Mouse (Mus musculus) MEL (cell line): ENCODE measurements at regions not wholly inside any gene's neighbourhood (a gene's known extent, or its start where the extent isn't known, plus 50 kb on each side); places are given as distances from the start of the nearest gene placed in this dataset.

Experiments used
- DNase-seq: peaks from one replicate; pipeline ENCODE4 v3.0.0; 2011; ENCODE audit warnings: low read depth, low spot score
- H3K27ac ChIP-seq: 2 replicates; pipeline ENCODE4 v1.5.1; 2012; ENCODE audit warnings: low read depth, mild to moderate bottlenecking, control low read depth, low read length, moderate library complexity; ENCODE audit not compliant: control insufficient read depth
- H3K27me3 ChIP-seq, 2 experiments: fragments of 150-350 bp in 1 of 2; sonication (generic) in 1 of 2; 2 replicates each; pipeline ENCODE4 v1.6.1; 2012; ENCODE audit warnings: low read length in 2 of 2, mild to moderate bottlenecking in 2 of 2, improper control_type of control experiment in 1 of 2, moderate library complexity in 1 of 2; ENCODE audit not compliant: insufficient read depth in 2 of 2, control insufficient read depth in 1 of 2
- H3K36me3 ChIP-seq, 2 experiments: 2 replicates each; pipeline ENCODE4 v1.6.1; 2012 to 2014; ENCODE audit warnings: low read length in 2 of 2, improper control_type of control experiment in 1 of 2, inconsistent platforms in 1 of 2, mild to moderate bottlenecking in 1 of 2; ENCODE audit not compliant: insufficient read depth in 2 of 2, control insufficient read depth in 1 of 2
- H3K4me1 ChIP-seq, 2 experiments: fragments of 150-350 bp in 1 of 2; sonication (generic) in 1 of 2; 2 replicates each; pipeline ENCODE4 v1.6.1; 2012; ENCODE audit warnings: low read length in 2 of 2, improper control_type of control experiment in 1 of 2, mild to moderate bottlenecking in 1 of 2; ENCODE audit not compliant: insufficient read depth in 2 of 2, control insufficient read depth in 1 of 2
- H3K4me3 ChIP-seq, 2 experiments: fragments of 150-350 bp in 1 of 2; sonication (generic) in 1 of 2; 2 replicates each; pipeline ENCODE4 v1.5.1; 2012; ENCODE audit warnings: low read depth in 2 of 2, low read length in 2 of 2, mild to moderate bottlenecking in 2 of 2, moderate library complexity in 2 of 2, control low read depth in 1 of 2, improper control_type of control experiment in 1 of 2; ENCODE audit not compliant: control insufficient read depth in 1 of 2, insufficient read depth in 1 of 2
- H3K79me2 ChIP-seq: 2 replicates; pipeline ENCODE4 v1.6.1; 2012; ENCODE audit warnings: mild to moderate bottlenecking, low read length, moderate library complexity; ENCODE audit not compliant: control insufficient read depth, poor library complexity, insufficient read depth
- H3K9ac ChIP-seq: 2 replicates; pipeline ENCODE4 v1.6.1; 2012; ENCODE audit warnings: low read depth, mild to moderate bottlenecking, control low read depth, low read length, moderate library complexity; ENCODE audit not compliant: control insufficient read depth, poor library complexity, severe bottlenecking
- H3K9me3 ChIP-seq: fragments of 150-350 bp; sonication (generic); replicated peaks from 2 replicates; pipeline ENCODE4 v1.6.1; 2012; ENCODE audit warnings: mild to moderate bottlenecking, low read length, improper control_type of control experiment, moderate library complexity; ENCODE audit not compliant: insufficient read depth
- CHD2 ChIP-seq: IDR thresholded peaks from 2 replicates; pipeline ENCODE4 v1.6.1; 2011; ENCODE audit warnings: low read length, improper control_type of control experiment
- CTCF ChIP-seq, 3 experiments: IDR thresholded peaks in 2 of 3; conservative IDR thresholded peaks in 1 of 3; 2 replicates each; pipeline ENCODE4 v1.5.1; 2011 to 2012; ENCODE audit warnings: low read length in 3 of 3, low read depth in 2 of 3, mild to moderate bottlenecking in 2 of 3, improper control_type of control experiment in 1 of 3, inconsistent platforms in 1 of 3, mixed read lengths in 1 of 3, moderate library complexity in 1 of 3; ENCODE audit not compliant: control insufficient read depth in 1 of 3, insufficient read depth in 1 of 3, poor library complexity in 1 of 3, severe bottlenecking in 1 of 3
- ELF1 ChIP-seq: IDR thresholded peaks from 2 replicates; pipeline ENCODE4 v1.6.1; 2014; ENCODE audit warnings: low read depth, mild to moderate bottlenecking, inconsistent platforms, low read length, improper control_type of control experiment, moderate library complexity
- EP300 ChIP-seq, 2 experiments: IDR thresholded peaks; 2 replicates each; pipeline ENCODE4 v1.6.1; 2011; ENCODE audit warnings: improper control_type of control experiment in 2 of 2, low read length in 2 of 2, low read depth in 1 of 2, mild to moderate bottlenecking in 1 of 2
- ETS1 ChIP-seq: IDR thresholded peaks from 2 replicates; pipeline ENCODE4 v1.6.1; 2012; ENCODE audit warnings: low read depth, mild to moderate bottlenecking, inconsistent platforms, low read length, improper control_type of control experiment, moderate library complexity
- GATA1 ChIP-seq: IDR thresholded peaks from 2 replicates; pipeline ENCODE4 v1.6.1; 2011; ENCODE audit warnings: low read depth, low read length, improper control_type of control experiment
- JUND ChIP-seq: IDR thresholded peaks from 2 replicates; pipeline ENCODE4 v1.6.1; 2011; ENCODE audit warnings: low read depth, mild to moderate bottlenecking, improper control_type of control experiment, low read length
- MAFK ChIP-seq: IDR thresholded peaks from 2 replicates; pipeline ENCODE4 v1.6.1; 2011; ENCODE audit warnings: low read depth, mild to moderate bottlenecking, low read length, improper control_type of control experiment, borderline replicate concordance
- MAX ChIP-seq: IDR thresholded peaks from 2 replicates; pipeline ENCODE4 v1.6.1; 2011; ENCODE audit warnings: low read length, improper control_type of control experiment
- MAZ ChIP-seq: IDR thresholded peaks from 2 replicates; pipeline ENCODE4 v1.6.1; 2012; ENCODE audit warnings: low read depth, mild to moderate bottlenecking, inconsistent platforms, low read length, improper control_type of control experiment
- MYC ChIP-seq: IDR thresholded peaks from 2 replicates; pipeline ENCODE4 v1.6.1; 2011; ENCODE audit warnings: low read depth, mild to moderate bottlenecking, low read length, improper control_type of control experiment, moderate library complexity
- NELFE ChIP-seq: IDR thresholded peaks from 2 replicates; pipeline ENCODE4 v1.6.1; 2011; ENCODE audit warnings: low read depth, low read length, improper control_type of control experiment
- NRF1 ChIP-seq: IDR thresholded peaks from 2 replicates; pipeline ENCODE4 v1.6.1; 2014; ENCODE audit warnings: low read depth, mild to moderate bottlenecking, inconsistent platforms, low read length, improper control_type of control experiment, moderate library complexity; ENCODE audit not compliant: poor library complexity, insufficient read depth, severe bottlenecking
- POLR2A ChIP-seq, 2 experiments: IDR thresholded peaks; 2 replicates each; pipeline ENCODE4 v1.6.1; 2011 to 2012; ENCODE audit warnings: low read length in 2 of 2, mild to moderate bottlenecking in 2 of 2, control low read depth in 1 of 2, improper control_type of control experiment in 1 of 2, low read depth in 1 of 2, moderate library complexity in 1 of 2; ENCODE audit not compliant: control insufficient read depth in 1 of 2, insufficient read depth in 1 of 2, poor library complexity in 1 of 2
- POLR2AphosphoS2 ChIP-seq: IDR thresholded peaks from 2 replicates; pipeline ENCODE4 v1.6.1; 2011; ENCODE audit warnings: low read length, improper control_type of control experiment
- RAD21 ChIP-seq: IDR thresholded peaks from 2 replicates; pipeline ENCODE4 v1.6.1; 2011; ENCODE audit warnings: mild to moderate bottlenecking, low read depth, low read length, improper control_type of control experiment
- SMC3 ChIP-seq: IDR thresholded peaks from 2 replicates; pipeline ENCODE4 v1.6.1; 2011; ENCODE audit warnings: low read depth, low read length, improper control_type of control experiment
- TBP ChIP-seq: IDR thresholded peaks from 2 replicates; pipeline ENCODE4 v1.8.0; 2011; ENCODE audit warnings: low read depth, low read length, improper control_type of control experiment
- TCF12 ChIP-seq: IDR thresholded peaks from 2 replicates; pipeline ENCODE4 v1.6.1; 2014; ENCODE audit warnings: low read depth, mild to moderate bottlenecking, inconsistent platforms, low read length, improper control_type of control experiment, moderate library complexity
- UBTF ChIP-seq: IDR thresholded peaks from 2 replicates; pipeline ENCODE4 v1.6.1; 2012; ENCODE audit warnings: low read depth, mild to moderate bottlenecking, inconsistent platforms, low read length, improper control_type of control experiment, moderate library complexity, borderline replicate concordance; ENCODE audit not compliant: insufficient read depth
- USF1 ChIP-seq: IDR thresholded peaks from 2 replicates; pipeline ENCODE4 v1.6.1; 2014; ENCODE audit warnings: low read depth, mild to moderate bottlenecking, inconsistent platforms, low read length, improper control_type of control experiment, moderate library complexity
- USF2 ChIP-seq, 2 experiments: IDR thresholded peaks; 2 replicates each; pipeline ENCODE4 v1.6.1; 2011 to 2012; ENCODE audit warnings: improper control_type of control experiment in 2 of 2, low read length in 2 of 2, borderline replicate concordance in 1 of 2, inconsistent platforms in 1 of 2, low read depth in 1 of 2, mild to moderate bottlenecking in 1 of 2; ENCODE audit not compliant: insufficient read depth in 1 of 2
- ZC3H11A ChIP-seq: IDR thresholded peaks from 2 replicates; pipeline ENCODE4 v1.6.1; 2012; ENCODE audit warnings: low read depth, mild to moderate bottlenecking, inconsistent platforms, low read length, improper control_type of control experiment
- ZKSCAN1 ChIP-seq: IDR thresholded peaks from 2 replicates; pipeline ENCODE4 v1.6.1; 2012; ENCODE audit warnings: low read depth, mild to moderate bottlenecking, inconsistent platforms, low read length, improper control_type of control experiment, moderate library complexity
- ZMIZ1 ChIP-seq: IDR thresholded peaks from 2 replicates; pipeline ENCODE4 v1.6.1; 2012; ENCODE audit warnings: low read depth, mild to moderate bottlenecking, inconsistent platforms, low read length, improper control_type of control experiment, moderate library complexity

- Histone ChIP-seq H3K9ac (no peak overlapping the region), H3K36me3 (no peaks in the 10 kb centered on the region), H3K27me3 (no peaks in the 10 kb centered on the region), H3K4me1 (no peaks in the 10 kb centered on the region), H3K9me3 (no peaks in the 10 kb centered on the region), H3K4me3 (no peak overlapping the region), H3K27ac (no peak overlapping the region), H3K79me2 (no peaks in the 10 kb centered on the region)
- no peak for DNase-seq
- TF ChIP-seq SMC3 (no peak), GATA1 (no peak), RAD21 (no peak), ETS1 (no peak), MAFK (no peak), POLR2AphosphoS2 (no peak), NRF1 (no peak), USF1 (no peak), UBTF (no peak), CTCF (IDR thresholded peaks at IDR 0.05 in 2 of 3, conservative IDR thresholded peaks at IDR 0.05 in 1 of 3; ENCODE audit: control insufficient read depth in 1 of 3, insufficient read depth in 1 of 3, low read depth in 2 of 3, low read length in 3 of 3, poor library complexity in 1 of 3, severe bottlenecking in 1 of 3) (no peak), POLR2A (IDR thresholded peaks at IDR 0.05; ENCODE audit: control insufficient read depth in 1 of 2, insufficient read depth in 1 of 2, low read depth in 1 of 2, low read length in 2 of 2, poor library complexity in 1 of 2) (no peak), TCF12 (no peak), TBP (no peak), NELFE (no peak), MYC (no peak)
Measured at GRCm38 (mm10) chr10:118564528-118565268, 123.9 kb downstream of the Ifng start.

- Histone ChIP-seq H3K9me3 (no peaks in the 10 kb centered on the region), H3K4me1 (no peaks in the 10 kb centered on the region), H3K36me3 (no peaks in the 10 kb centered on the region), H3K27me3 (no peaks in the 10 kb centered on the region), H3K9ac (no peak overlapping the region), H3K79me2 (no peaks in the 10 kb centered on the region)
- TF ChIP-seq USF2 (IDR thresholded peaks at IDR 0.05; ENCODE audit: borderline replicate concordance in 1 of 2, insufficient read depth in 1 of 2, low read depth in 1 of 2, low read length in 2 of 2) (no peak), MAZ (no peak), JUND (no peak), ZMIZ1 (no peak), UBTF (no peak), NELFE (no peak), ZC3H11A (no peak), NRF1 (no peak), MYC (no peak), EP300 (IDR thresholded peaks at IDR 0.05; ENCODE audit: low read depth in 1 of 2, low read length in 2 of 2) (no peak), TCF12 (no peak), MAX (no peak), USF1 (no peak), ZKSCAN1 (no peak), ELF1 (no peak), CHD2 (no peak), RAD21 (no peak), TBP (no peak)
- TF ChIP-seq, all 39 proteins: peak for 0
- H3K27ac ChIP-seq = no peak overlapping the region
- no peak for DNase-seq
- no peak overlapping the region for H3K4me3 ChIP-seq
Measured at GRCm38 (mm10) chr10:118568617-118569016, 127.8 kb downstream of the Ifng start.
